Mouse (Mus musculus): ENCODE measurements at regions not wholly inside any gene's neighbourhood (a gene's known extent, or its start where the extent isn't known, plus 50 kb on each side); places are given as distances from the start of the nearest gene placed in this dataset.

- TF ChIP-seq POLR2A (IDR thresholded peaks at IDR 0.05; ENCODE audit: borderline replicate concordance, low read depth, low read length) = no peak
- TF ChIP-seq CTCF (IDR thresholded peaks at IDR 0.05; ENCODE audit: low read depth, low read length) = no peak
These were observed 58.2 kb downstream of the Zfp36l1 start for GRCm38 (mm10) chr12:80054655-80055037.
